Mouse (Mus musculus) cerebellum, adult 18-20 months (tissue): ENCODE measurements around the gene Gdpgp1.

Experiments used
- DNase-seq, 2 experiments: peaks; one replicate each; pipeline ENCODE4 v3.0.0; 2021

Gene Gdpgp1

GRCm38 (mm10) chr7:80199851-80200587, 32.6 kb upstream of the Gdpgp1 start:
- DNase-seq = no peak

GRCm38 (mm10) chr7:80200588-80200945, 32.1 kb upstream of the Gdpgp1 start:
- DNase-seq = no peak

GRCm38 (mm10) chr7:80200963-80201539, 31.6 kb upstream of the Gdpgp1 start:
- DNase-seq = no peak

DNA sequence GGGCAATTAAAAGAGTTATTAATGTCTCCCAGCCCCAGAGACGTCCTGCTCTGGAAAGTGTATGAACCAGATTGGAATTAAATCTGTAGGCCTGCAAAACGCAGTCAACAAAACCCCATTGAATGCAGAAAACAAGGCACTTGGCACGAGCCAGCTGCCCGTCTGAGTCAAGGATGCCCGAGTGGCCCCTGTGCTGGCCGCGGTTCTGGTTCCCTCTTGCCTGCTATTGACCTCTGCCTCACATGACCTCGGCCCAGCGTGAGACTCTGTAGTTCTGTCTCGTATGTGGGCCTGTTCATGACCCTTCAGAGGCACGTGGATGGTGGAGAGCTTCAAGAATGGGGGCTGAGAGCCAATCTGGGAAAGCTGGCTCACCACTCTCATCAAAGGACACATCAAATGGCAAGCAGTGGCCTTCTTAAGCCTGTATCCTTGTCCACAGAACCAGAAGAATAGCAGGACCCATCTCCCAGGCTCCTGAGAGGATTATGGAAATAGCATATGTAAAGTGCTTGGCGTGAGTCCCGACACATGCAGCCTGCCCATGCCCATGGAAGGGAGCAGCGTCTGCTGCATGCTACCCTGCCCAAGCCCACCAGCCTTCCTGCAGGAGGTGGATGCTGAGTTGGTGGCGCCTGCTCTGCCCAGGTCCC, 30.7 kb upstream of the Gdpgp1 start:
- DNase-seq = no peak

DNA sequence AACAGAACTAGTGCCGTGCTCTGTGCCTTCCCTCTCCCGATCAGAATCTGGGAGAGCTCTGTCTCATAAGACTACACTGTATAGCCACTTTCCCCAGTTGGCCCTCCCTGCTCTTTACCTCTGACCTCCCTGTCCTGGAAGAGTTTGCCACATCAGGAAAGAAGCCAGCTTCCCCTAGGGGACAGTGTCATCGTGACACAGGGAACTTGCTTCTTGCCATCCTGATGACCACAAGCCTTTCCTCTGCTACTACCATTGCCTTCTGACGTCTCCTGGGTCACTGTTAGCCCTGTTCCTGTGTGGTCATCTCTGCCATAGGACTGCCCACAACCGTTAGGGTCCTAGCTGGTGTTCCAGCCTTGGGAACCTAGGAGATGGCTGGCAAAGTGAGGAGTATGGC, 29.7 kb upstream of the Gdpgp1 start:
- DNase-seq = no peak

DNA sequence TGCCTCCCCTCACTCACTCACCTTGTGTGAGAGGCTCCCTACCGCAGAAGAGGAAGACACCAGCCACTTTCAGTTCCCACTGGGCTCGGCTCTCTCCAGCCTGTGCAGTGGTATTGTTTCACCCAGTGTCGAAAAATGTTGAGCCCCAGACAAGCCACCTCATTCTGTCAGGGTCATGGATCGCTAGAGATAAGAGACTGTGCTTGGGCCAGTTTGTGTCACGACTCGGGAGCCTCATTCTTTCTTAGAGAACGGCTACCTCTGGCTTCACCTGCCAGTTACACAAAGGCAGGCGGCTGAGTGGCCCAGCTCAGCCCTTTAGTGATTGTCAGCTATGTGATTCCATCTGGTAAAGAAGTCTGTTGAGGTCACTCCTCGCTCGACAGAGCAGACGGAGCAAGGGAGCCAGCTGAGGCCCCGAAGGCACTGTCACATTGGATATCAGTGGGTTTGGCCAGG, 29.0 kb upstream of the Gdpgp1 start:
- no peak for DNase-seq

GRCm38 (mm10) chr7:80204362-80204761, 28.3 kb upstream of the Gdpgp1 start:
- no peak for DNase-seq

GRCm38 (mm10) chr7:80204961-80205360, 27.7 kb upstream of the Gdpgp1 start:
- no peak for DNase-seq

DNA sequence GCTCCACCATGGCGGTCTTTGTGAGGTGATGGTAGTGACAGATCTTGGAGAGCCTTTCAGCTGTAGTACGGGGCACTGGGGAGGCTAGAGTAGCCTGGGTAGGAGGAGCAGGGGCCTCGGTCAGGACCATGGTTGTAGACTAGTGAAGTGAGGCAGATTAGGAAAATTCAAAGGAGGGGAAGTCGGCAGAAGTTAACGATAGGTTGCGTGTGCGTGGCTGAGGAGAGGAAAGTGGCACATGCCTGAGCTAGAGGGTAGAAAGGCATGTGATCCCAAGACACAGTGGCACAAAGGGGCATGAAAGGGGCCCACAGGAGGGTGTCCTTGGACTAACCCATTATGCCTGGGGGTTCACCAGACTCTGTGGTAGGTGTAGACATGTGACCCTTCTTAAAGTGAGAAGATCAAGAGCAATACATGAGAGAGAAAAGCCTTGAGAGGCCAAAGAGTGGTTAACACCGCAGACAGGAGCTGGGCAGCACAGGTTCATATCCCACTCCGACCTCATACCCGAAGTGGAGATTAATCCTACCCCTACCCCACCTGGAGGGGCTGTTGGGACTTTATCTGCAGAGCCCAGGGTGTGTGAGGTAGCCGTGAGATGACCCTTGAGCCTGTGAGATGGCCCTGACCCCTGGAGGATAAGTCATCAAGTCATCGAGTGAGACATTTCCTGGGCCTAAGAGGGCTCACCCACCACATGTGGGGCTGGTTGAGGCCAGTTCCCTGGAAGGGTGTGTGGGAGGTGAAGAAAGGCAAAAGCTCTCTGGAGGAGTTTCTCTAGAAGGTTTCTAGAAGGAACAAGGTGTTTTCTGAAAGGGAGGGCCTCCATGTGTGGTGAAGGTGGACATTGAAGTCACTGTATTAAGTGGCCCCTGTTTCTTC, 26.7 kb upstream of the Gdpgp1 start:
- no peak for DNase-seq

DNA sequence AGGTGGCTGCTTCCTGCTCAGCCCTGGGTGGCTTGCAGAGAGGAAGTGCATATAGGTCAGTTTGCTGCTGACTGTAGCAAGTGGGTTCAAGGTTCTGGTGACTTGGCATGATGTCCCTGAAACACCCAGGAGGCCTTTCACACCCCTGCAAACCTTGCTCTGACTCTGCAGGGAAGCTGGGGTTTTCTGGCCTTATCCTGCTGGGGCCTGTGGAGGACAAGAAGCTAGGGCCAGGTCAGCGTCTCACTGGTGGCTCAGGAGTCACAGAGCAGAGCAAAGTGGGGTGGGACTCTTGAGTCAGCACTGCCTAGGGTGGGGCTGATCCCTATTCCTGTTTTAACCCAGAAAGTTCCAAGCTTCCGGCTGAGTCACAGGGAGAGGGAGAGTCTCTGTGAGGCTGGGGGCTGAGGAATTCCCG, 25.3 kb upstream of the Gdpgp1 start:
- no peak for DNase-seq

GRCm38 (mm10) chr7:80208026-80208642, 24.5 kb upstream of the Gdpgp1 start:
- DNase-seq = no peak

DNA sequence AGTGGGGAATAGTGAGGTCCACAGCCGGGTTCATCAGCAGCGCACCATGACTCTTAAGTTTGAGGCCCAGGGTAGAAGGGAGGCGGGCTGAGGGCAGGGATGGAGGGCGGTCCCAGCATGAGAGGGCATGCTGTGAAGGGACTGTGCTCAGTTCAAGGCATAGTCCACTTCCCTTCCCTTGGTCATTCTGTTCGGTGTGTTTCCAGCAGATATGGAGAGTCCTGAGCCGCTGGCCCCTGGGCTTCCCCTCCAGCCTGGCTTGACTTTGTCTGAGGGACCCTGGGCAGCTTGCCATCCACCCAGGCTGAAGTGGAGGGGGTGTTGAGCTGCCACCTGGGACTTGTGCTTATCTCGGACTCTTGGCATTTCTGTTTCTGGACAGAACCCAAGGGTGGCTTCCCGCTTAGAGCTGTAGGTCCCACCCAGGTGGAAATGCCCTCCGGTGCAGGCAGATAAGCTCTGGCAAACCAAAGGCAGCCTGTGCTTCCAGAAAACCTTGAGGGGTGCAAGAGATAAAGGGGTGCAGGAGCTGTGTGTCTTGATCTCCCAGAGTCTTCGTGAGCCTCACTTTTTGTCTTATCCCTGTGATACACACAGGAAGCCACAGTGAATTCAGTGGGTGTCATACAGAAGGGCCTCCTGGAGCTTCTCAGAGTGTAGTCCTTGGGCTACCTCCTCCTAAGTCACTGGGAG, 23.8 kb upstream of the Gdpgp1 start:
- DNase-seq = no peak

- no peak for DNase-seq
Measured at GRCm38 (mm10) chr7:80209669-80210068, 23.0 kb upstream of the Gdpgp1 start.

GRCm38 (mm10) chr7:80210982-80211381, 21.7 kb upstream of the Gdpgp1 start:
- DNase-seq = no peak

DNA sequence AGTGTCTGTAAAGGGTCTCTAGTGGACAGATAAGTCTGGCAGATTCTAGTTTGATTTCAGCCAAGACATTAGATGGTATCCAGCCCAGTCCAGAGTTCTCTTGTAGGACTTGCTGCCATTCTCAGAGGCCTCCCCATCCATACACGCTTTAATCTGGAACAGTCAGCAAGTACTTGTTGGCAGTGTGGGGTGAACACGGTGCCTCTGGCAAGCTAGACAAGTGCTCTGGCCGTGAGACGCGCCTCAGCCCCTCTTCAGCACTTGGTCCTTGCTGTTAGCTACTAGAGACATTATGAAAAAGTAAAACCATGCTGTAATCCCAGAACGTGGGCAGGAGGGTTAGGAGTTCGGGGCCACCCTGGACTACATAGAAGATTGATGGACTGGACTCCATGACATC, 19.1 kb upstream of the Gdpgp1 start:
- no peak for DNase-seq

- no peak for DNase-seq
Measured at GRCm38 (mm10) chr7:80214459-80214858, 18.2 kb upstream of the Gdpgp1 start.

GRCm38 (mm10) chr7:80215398-80215797, 17.3 kb upstream of the Gdpgp1 start:
- peak; percentile 77 to 87 for DNase-seq

DNA sequence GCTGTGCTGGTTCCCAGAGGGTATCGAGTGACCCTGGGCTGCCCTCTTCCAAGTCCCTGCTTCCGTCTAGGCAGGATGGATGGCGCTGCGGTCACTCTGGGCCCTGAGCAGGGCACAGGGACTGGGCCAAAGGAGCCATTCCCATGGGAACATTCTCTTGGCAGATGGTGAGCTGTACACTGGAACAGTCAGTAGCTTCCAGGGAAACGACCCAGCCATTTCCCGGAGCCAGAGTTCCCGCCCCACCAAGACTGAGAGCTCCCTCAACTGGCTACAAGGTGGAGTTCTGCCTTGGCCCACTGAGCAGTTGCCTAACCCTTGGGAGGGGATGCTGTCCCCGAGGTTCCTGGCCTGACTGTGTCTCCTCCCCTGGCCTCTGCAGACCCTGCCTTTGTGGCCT, 16.1 kb upstream of the Gdpgp1 start:
- peak in 1 of 2 experiments; percentile 33 for DNase-seq

DNA sequence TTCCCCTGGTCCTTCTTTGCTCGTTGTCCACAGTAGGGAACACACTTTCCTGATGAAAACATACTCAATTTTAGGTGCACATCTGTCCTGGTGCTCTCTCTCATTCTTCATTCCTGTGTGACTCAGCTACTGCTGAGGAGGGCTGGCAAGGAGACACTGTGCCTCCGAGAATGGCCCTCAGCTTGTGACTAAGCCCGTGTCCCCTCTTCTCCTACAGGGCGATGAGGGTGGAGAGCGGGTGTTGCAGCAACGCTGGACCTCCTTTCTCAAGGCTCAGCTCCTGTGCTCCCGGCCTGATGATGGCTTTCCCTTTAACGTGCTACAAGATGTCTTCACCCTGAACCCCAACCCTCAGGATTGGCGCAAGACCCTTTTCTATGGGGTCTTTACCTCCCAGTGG, 14.0 kb upstream of the Gdpgp1 start:
- DNase-seq = no peak

DNA sequence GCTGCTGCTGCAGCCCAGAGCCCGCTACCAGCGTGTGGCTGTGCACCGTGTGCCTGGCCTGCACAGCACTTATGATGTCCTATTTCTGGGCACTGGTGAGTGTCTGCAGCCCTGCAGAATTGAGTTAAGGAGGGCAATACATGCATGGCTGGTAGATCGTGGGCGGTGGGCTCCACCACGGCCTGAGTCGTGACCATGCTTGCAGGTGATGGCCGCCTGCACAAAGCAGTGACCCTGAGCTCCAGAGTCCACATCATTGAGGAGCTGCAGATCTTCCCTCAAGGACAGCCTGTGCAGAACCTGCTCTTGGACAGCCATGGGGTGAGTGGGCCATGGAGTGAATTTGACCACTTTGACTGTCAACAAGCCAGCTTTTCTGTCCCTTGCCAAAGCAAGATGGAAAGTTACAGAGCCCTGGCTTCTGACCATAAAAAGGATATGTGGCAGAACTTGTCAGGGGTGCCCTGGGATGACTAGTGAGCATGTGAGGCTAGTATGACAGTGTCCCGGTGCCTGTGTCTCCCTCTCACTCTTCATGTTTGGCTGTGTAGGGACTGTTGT, 12.3 kb upstream of the Gdpgp1 start:
- DNase-seq = no peak

DNA sequence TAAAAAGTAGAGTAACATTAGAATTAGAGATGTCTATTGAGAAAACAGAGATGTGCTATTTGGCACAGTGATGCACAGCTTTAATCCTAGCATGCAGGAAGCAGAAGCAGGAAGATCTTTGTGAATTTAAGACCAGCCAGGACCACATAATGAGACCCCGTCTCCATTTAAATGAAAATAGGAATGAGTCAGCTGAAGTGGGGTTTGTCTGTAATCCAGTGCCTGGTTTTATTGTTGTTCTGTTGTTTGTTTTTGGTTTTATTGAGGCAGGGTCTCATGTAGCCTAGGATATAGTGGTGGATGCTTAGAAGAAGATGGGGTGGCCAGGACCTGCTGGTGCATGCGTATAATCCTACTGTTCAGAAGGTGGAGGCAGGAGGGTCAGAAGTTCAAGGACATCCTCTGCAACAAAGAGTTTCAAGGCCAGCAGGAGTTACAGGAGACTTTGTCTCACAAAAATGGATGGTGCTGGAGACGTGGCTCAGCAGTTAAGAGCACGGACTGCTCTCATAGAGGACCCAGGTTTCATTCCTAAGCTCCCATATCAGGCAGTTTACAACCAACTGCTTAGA, 11.4 kb upstream of the Gdpgp1 start:
- DNase-seq = no peak
